Mouse (Mus musculus) skeletal muscle tissue, adult 2 months (tissue): ENCODE results near the gene Noxo1.
A peak's percentile ranks its signal among the peaks of the same experiment; 100 is the strongest.
"Not testable (repeated sequence)": the region's sequence is repeated elsewhere in the genome, so short reads cannot be mapped to it uniquely, and the experiment has no call there.

Experiments
- DNase-seq: peaks from one replicate; pipeline ENCODE4 v3.0.0-alpha.2; 2012; ENCODE audit warnings: low read depth, low spot score

The Noxo1 gene

GRCm38 (mm10) chr17:24676877-24677276 is 19.2 kb upstream of the Noxo1 start:
- no peak for DNase-seq

GRCm38 (mm10) chr17:24677500-24678080 is 18.4 kb upstream of the Noxo1 start:
- DNase-seq, result no peak

GRCm38 (mm10) chr17:24686514-24686913 is 9.5 kb upstream of the Noxo1 start:
- no peak for DNase-seq

GRCm38 (mm10) chr17:24687146-24687595 is 8.9 kb upstream of the Noxo1 start:
- no peak for DNase-seq

- no peak for DNase-seq
Measured at GRCm38 (mm10) chr17:24687599-24687998, 8.4 kb upstream of the Noxo1 start.

- DNase-seq, result no peak
Measured at GRCm38 (mm10) chr17:24689251-24690081, 6.6 kb upstream of the Noxo1 start, which contains the start of gene Syngr3. TSS of gene Syngr3 (minus strand) at chr17:24689955.

- no peak for DNase-seq
Measured at GRCm38 (mm10) chr17:24692385-24692784, 3.6 kb upstream of the Noxo1 start.

GRCm38 (mm10) chr17:24695326-24696010 is 566 bp upstream of the Noxo1 start:
- no peak for DNase-seq

GRCm38 (mm10) chr17:24697985-24698384 is 2.0 kb downstream of the Noxo1 start:
- DNase-seq, result no peak

GRCm38 (mm10) chr17:24698715-24699114 is 2.7 kb downstream of the Noxo1 start:
- no peak for DNase-seq

- no peak for DNase-seq
Measured at GRCm38 (mm10) chr17:24699473-24699872, 3.4 kb downstream of the Noxo1 start.

- no peak for DNase-seq
Measured at GRCm38 (mm10) chr17:24701251-24701650, 5.2 kb downstream of the Noxo1 start.

- DNase-seq, result no peak
Measured at GRCm38 (mm10) chr17:24705821-24706220, 9.8 kb downstream of the Noxo1 start.

- DNase-seq, result peak; percentile 92
Measured at GRCm38 (mm10) chr17:24706982-24707800, 11.2 kb downstream of the Noxo1 start, which contains the start of gene Tbl3. TSS of gene Tbl3 (minus strand) at chr17:24707660.

- DNase-seq, result no peak
Measured at GRCm38 (mm10) chr17:24707801-24708425, 11.9 kb downstream of the Noxo1 start.

GRCm38 (mm10) chr17:24708646-24709045 is 12.6 kb downstream of the Noxo1 start:
- DNase-seq, result no peak

- no peak for DNase-seq
Measured at GRCm38 (mm10) chr17:24715556-24715955, 19.5 kb downstream of the Noxo1 start.

- DNase-seq, result no peak
Measured at GRCm38 (mm10) chr17:24716166-24716682, 20.2 kb downstream of the Noxo1 start.

- no peak for DNase-seq
Measured at GRCm38 (mm10) chr17:24717943-24718342, 21.9 kb downstream of the Noxo1 start, which contains the start of the genes Rnf151 and Rps2. TSS of gene Rnf151 (minus strand) at chr17:24718063. TSS of gene Rps2 (plus strand) at chr17:24718116.

GRCm38 (mm10) chr17:24718938-24719337 is 22.9 kb downstream of the Noxo1 start:
- not testable (repeated sequence) for DNase-seq
